Mouse (Mus musculus) cerebellum, adult 9-10 months (tissue): Measurements from ENCODE around the gene Atp11b.
A peak's percentile ranks its signal among the peaks of the same experiment; 100 is the strongest.

Experiments used
- DNase-seq: peaks from one replicate; pipeline ENCODE4 v3.0.0; 2022

The Atp11b gene

DNA sequence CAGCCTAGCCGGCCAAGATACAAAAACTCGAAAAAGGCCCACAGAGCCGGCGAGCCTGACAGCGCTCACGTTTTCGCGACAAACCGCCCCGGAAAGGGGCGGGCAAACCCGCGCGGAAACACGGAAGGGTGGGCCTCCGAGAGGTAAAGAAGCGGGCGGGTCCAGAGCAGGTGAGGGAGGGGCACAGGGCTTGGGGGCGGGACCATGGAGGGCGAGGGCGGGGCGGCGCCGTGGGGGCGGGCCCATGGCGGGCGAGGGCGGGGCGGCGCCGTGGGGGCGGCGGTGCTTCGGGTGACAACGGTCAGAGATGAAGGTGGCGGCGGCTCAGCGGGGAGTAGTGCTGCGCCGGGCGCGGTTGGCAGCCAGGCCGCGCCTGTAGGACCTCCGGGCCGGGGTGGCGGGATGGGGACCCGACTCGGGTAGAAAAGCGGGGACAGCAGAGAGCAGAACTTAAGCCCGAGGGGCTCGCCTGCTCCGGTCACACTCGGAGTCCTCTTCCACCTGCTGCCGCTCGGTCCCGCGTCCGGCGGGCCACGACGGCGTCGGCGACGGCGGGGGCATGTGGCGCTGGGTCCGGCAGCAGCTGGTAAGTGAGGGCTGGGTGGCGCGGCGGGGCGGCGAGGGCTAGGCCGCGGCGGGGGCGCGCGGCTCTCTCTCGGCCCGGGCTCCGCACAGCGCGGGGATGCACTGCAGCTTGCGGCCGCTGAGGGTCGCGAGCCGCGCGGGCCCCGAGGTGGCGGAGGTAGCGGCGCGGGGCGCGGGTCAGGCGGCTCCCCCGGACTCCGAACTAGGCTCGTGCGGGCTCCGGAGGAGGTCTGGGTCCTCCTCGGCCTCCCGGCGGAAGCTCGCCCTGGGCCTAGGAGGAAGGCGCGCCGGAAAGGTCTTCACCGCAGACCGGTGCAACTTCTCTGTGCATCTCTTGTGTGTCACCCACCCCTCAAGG, at the start of gene Atp11b:
TSS of gene Atp11b (plus strand) at position 282 of the 943 bp plus-strand sequence.
- DNase-seq, result peak; percentile 79

GRCm38 (mm10) chr3:35704328-35704613, 49.6 kb upstream of the Atp11b start:
- no peak for DNase-seq

DNA sequence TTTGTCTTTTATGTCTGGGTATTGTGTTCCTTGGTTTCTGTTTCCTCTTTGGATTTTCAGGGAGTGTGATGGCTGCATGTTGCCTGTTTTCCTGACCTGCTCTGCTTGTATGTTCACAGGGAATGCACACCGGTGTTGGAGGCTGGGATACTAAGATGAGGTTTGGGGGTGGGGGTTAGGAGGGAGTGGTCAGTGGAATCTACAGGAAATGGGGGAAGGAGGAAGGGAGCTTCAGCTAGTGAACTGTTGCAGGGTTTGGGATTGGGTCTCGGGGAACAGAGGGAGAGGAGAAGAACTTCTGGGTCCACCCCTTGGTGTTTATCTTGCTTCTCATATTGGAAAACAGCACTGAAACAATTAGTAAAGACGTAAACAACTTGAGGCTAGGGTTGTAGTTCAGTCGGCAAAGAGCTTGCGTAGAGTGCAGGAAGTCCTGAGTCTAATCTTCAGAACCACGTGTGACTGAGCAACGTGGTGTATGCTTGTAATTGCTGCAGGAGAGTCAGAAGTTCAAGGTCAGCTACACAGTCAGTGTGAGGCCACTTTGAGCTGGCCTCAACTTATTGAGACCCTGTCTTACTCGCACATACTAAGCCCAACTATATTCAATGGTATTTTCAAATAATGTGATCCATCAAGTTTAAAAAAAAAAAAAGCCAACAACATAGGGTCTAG, 34.2 kb upstream of the Atp11b start:
- no peak for DNase-seq

DNA sequence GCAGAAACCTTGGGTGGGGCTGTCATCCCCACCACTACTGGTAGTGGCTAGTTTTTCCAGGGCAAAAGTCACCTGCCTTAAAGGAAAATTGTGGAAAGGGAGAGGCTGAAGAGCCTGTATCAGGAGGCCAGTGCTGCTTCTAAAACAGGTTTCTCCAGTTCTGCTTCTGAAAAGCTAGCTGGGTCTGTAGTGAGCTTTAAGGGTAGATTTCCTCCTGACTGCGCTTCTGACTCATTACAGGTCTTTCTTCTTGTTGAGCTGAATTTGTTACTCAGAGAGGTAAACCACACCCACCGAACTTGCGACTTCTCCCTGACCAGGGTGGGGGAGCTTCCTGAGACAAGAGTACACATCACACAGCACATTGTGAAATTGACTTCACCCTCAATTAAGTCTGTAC, 33.1 kb upstream of the Atp11b start:
- DNase-seq, result no peak

DNA sequence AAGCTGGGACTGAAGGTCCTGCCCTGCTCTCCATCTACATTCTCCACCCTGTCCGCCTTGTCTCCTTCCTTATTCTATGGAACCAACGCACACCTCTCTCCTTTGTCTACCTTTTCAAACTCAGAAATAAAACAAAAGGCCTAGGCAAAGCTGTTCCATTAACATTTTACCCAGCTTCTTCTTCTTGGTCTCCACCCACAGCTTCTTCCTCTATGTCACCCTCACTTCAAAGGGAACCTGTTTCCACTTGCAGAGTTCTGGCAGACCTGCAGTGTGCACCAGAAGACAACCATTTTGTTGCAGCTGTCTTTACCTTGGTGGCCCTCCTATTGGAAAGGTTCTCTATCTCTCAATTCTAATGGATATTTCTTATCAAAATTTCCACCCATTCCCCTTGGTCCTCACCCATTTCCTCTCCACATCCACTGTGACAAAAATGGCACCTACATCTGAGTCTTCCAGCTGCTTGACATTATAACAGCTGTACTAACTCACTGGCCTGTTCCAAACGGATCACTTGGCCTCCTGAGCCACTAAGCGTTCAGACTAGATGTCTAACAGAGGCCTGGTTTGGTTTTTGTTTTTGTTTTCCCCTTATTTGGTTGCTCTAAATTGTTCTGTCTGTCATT, 32.0 kb upstream of the Atp11b start:
- no peak for DNase-seq

- DNase-seq, result no peak
Observed at GRCm38 (mm10) chr3:35722811-35723210, 31.1 kb upstream of the Atp11b start.

DNA sequence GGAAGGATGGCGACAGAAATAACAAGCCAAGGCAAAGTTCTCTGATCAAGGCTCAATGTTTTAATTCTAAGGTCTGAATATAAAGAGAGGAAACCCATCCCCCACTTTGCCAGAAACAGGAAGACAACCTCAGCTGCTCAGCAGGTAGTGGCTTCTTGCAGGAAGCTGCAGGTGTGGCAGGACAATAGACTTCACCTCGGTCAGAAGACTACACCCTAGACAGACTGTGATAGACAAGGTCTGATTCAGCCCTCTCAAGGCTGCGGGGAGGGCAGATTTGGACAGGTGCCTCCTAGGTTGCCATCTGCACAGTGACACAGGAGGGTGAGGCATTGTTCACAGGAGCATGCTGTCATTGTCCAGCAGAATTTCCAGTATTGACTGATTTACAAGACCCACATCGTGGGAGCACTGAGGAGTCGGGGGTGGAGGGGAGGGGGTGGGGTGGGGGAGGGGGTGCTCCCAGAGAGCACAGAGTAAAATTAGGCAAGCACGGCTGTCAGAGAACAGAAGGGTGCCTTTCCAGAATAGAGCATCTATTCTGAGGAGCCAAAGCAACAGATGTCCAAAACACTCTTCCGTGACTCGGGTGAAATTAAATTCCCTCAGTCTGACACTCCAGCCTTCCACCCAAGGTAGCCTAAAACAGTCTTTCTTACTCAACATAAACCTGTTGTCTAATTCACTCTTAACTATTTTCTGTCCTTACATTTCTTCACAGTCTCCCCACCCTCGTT, 30.2 kb upstream of the Atp11b start:
- peak; percentile 49 for DNase-seq

- DNase-seq, result no peak
Observed at GRCm38 (mm10) chr3:35725096-35725495, 28.8 kb upstream of the Atp11b start.

GRCm38 (mm10) chr3:35726936-35727335, 27.0 kb upstream of the Atp11b start:
- DNase-seq, result no peak

GRCm38 (mm10) chr3:35729490-35729889, 24.4 kb upstream of the Atp11b start:
- no peak for DNase-seq

- no peak for DNase-seq
Observed at GRCm38 (mm10) chr3:35731981-35732777, 21.7 kb upstream of the Atp11b start.

DNA sequence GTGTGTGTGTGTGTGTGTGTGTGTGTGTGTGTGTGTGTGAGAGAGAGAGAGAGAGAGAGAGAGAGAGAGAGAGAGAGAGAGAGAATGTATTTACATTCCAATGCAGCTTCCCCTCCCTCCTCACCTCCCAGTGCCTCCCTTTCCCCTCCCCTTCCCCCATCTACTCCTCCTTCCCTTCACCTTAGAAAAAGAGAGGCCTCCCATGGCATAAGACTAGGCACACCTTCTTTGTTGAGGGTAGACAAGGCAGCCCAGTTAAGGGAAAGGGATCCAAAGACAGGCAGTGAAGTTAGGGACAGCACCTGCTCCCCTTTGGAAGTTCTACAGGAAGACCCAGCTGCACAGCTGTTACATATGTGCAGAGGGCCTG, 21.1 kb upstream of the Atp11b start:
- no peak for DNase-seq

DNA sequence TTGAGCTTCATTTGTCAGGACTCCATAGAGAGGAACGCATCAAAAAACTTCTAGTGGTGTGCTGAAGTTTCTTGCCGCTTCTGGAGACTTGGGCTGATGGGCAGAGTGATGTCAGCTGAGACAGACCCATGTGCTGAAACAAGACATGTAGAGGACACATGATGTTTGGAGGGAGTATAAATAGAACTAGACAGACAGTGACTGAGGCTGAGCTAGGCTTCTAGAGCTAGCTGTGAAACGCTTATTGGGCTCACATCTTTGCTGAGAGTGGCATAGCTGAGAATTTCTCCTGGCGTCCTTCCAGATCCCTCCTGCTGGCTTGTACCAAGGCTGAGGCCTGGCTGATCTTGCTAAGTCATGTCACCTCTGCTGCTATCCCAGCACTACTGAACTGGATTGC, 19.4 kb upstream of the Atp11b start:
- DNase-seq, result no peak

GRCm38 (mm10) chr3:35738071-35738470, 15.8 kb upstream of the Atp11b start:
- DNase-seq, result no peak

GRCm38 (mm10) chr3:35745010-35745409, 8.9 kb upstream of the Atp11b start:
- no peak for DNase-seq

DNA sequence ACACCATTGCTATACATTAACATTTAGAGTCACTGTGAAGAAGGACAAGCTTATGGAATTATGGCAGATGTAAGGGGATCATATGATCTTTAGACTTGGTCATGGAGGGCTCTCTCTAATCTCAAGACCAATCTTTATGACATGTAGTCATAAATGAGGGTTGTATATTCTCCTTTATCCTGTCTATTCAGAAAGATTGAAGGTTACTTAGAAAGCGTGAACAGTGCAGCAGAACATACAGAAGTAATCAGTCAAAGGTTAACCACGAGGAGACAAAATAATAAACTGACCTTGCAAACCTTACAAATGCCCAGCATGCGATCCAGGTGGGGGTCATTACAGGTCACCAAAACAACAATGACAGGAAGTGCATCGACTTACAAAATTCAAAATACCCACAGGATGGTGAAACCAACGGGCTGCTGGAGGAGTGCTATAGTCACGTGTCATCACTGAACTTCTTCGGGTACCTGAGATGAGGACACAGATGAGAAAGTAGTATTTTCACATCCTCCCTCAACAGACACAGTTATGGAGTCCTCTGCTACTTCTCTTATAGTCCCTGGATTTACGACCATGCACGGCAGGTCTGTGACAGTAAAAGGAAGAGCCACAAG, 7.0 kb upstream of the Atp11b start:
- no peak for DNase-seq

- DNase-seq, result no peak
Observed at GRCm38 (mm10) chr3:35750286-35750685, 3.6 kb upstream of the Atp11b start.

- no peak for DNase-seq
Observed at GRCm38 (mm10) chr3:35751724-35752123, 2.2 kb upstream of the Atp11b start.

DNA sequence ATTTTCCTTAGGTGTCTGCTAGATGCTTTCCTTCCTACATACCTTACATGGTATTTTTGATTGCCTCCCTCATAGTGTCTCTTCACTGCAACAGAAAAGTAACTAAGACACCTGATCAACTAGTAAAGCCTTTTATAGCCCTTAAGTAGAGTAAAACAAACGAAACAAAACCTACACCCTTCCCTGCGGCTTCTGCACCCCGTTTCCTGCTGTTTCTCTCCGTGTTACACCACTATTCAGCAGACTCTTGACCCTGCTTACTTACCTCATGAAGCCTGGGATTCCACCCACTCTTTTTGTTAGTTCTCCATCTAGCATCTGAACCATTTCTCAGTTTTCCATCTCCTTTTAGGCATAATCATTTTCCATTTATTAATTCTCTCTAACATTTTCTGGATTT, 8.8 kb downstream of the Atp11b start:
- DNase-seq, result no peak

GRCm38 (mm10) chr3:35764637-35765617, 11.0 kb downstream of the Atp11b start:
- peak; percentile 84 for DNase-seq

- no peak for DNase-seq
Observed at GRCm38 (mm10) chr3:35779748-35780147, 25.8 kb downstream of the Atp11b start.
